Mouse (Mus musculus): ENCODE data around the gene Fbn1. TPM values are rescaled to one million over a fixed set of nuclear protein-coding genes. Genes with fewer than 3 reads are reported as not detected.
A peak's percentile ranks its signal among the peaks of the same experiment; 100 is the strongest.

The Fbn1 gene
- polyA plus RNA-seq, 1 experiment = 30.6 TPM

DNA sequence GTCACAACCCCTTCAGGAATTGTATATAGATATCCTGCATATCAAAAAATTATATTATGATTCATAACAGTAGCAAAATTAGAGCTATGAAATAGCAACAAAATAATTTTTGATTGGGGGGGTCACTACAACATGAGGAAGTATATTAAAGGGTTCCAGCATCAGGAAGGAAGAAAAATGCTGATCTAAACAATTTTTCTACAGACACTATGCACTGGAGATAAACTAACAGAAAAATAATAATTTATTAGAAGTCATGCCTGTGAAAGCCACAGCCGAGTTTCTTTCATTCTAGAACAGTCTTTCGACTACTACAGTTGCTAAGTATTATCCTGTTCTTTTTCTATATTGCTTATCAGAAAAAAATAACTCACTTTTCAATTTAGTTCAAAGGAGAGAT is 17.7 kb upstream of the Fbn1 start:
- WGBS = 83% methylated on average over 2 of the region's 2 CpGs
- TF ChIP-seq CTCF (IDR thresholded peaks at IDR 0.05; ENCODE audit: insufficient read depth, low read length) = no peak
- TF ChIP-seq POLR2A (IDR thresholded peaks at IDR 0.05; ENCODE audit: borderline replicate concordance, extremely low read depth, low read depth, low read length) = no peak

DNA sequence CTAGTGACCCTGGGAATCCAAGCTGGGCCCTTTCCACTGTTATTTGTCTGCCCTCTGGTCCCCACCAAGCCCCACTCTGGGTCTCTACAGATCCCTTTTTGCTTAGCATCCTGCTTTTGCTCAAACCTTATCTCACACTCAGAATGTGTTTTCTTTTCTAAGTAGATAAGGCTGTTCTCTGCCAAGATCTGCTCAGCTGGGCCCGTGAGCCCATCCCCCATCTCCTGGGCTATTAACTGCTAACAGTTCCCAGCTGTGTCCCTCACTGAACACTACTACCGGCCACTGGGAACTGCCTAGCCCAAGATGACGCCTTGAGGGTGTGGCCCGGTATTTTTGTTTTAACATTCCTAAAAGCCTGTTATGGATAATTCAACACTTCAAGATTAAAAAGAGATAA is 8.8 kb upstream of the Fbn1 start:
- no peak overlapping the region for H3K4me3 ChIP-seq (replicated peaks; ENCODE audit: extremely low read depth, low read depth, low read length)
- WGBS = 24% methylated on average over 4 of the region's 4 CpGs
- DNase-seq = no peak
- no peaks in the 10 kb centered on the region for H3K4me1 ChIP-seq (ENCODE audit: control insufficient read depth, insufficient read depth, low read length)
- TF ChIP-seq CTCF (IDR thresholded peaks at IDR 0.05; ENCODE audit: insufficient read depth, low read length) (no peak), POLR2A (IDR thresholded peaks at IDR 0.05; ENCODE audit: borderline replicate concordance, extremely low read depth, low read depth, low read length) (no peak)

More for the DNA sequence above, 17.7 kb upstream of the Fbn1 start:
- Histone ChIP-seq H3K4me1 (ENCODE audit: control insufficient read depth, insufficient read depth, low read length) (no peaks in the 10 kb centered on the region), H3K4me3 (replicated peaks; ENCODE audit: extremely low read depth, low read depth, low read length) (no peak overlapping the region)
- no peak for DNase-seq

DNA sequence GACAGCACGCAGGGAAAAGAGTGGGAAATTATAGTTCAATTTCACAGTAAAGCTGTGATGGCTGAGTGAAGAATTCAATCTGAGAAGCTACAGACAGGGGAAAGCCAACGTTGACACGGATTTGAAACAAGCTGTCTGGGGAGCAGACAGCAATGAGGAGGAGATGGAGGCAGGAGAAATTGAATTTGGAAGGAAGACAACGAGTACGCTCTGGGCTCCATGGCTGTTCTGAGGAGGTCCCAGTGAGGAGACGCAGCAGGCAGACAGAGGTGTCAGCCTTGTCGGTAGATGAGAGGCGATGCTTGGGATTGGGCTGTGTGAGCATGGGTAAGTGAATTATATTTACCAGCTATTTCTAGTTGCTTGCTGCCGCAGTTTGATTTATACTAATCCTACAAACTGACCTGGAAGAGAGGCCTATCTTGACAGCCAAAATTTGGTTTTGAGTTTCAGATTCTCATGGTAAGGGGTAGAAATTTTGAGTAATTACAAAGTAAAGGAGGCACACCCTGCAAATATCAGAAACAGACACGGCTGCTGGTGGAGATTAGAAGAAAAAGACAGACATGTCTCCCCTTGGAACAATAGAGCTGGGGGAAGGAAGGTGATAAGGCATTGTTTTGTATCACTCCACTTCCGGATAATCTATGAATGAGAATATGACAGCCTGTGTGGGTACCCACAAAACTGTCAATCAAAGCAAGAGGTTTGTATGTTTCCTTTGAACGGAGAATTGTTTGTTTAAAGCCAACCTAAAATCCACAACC is 7.7 kb upstream of the Fbn1 start:
- WGBS = 60% methylated on average over 12 of the region's 12 CpGs
- H3K4me1 ChIP-seq (ENCODE audit: control insufficient read depth, insufficient read depth, low read length) = no peaks in the 10 kb centered on the region
- H3K4me3 ChIP-seq (replicated peaks; ENCODE audit: extremely low read depth, low read depth, low read length) = no peak overlapping the region
- TF ChIP-seq POLR2A (IDR thresholded peaks at IDR 0.05; ENCODE audit: borderline replicate concordance, extremely low read depth, low read depth, low read length) = no peak
- no peak for TF ChIP-seq CTCF (IDR thresholded peaks at IDR 0.05; ENCODE audit: insufficient read depth, low read length)
- no peak for DNase-seq

DNA sequence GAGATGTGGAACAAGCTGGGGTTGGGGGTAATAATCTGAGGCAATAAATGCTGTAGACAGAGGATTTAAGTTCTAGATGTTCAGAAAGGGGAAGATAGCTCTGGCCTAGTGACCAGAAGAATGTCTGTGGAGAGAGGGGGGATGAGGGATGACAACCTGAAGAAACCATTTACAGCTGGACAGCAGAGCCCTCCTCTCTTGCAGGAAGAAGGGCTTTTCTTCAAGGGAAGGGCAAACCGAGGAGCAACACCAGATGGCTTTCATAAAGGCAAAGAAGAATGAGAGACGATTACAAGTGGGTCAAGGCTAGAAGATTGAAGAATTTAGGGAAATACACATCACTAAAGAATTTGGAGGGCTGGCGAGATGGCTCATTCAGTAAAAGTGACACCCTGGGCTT is 6.6 kb upstream of the Fbn1 start:
- no peak for TF ChIP-seq CTCF (IDR thresholded peaks at IDR 0.05; ENCODE audit: insufficient read depth, low read length)
- no peak for TF ChIP-seq POLR2A (IDR thresholded peaks at IDR 0.05; ENCODE audit: borderline replicate concordance, extremely low read depth, low read depth, low read length)
- no peaks in the 10 kb centered on the region for H3K4me1 ChIP-seq (ENCODE audit: control insufficient read depth, insufficient read depth, low read length)
- DNase-seq = no peak
- H3K4me3 ChIP-seq (replicated peaks; ENCODE audit: extremely low read depth, low read depth, low read length) = no peak overlapping the region
- WGBS = 67% methylated on average over 3 of the region's 3 CpGs

DNA sequence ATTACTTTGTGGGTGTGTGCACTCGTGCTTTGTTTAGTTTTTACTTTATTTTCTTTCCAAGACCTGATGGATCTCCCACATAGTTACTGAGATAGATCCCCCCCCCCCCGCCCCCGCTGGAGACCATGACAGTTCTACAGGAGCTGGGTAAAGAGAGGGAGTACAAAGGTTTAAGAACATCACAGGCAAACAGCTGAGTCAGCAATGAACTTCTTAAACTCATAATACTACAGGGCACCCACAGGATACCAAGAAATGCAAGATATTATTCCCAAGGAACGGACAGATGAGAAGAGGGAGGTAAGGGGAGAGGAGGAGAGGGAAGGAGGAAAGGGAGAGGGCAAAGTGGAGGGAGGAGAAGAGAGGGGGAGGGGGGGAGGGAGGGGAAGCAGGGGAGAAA is 4.8 kb upstream of the Fbn1 start:
- no peak overlapping the region for H3K4me3 ChIP-seq (replicated peaks; ENCODE audit: extremely low read depth, low read depth, low read length)
- no peaks in the 10 kb centered on the region for H3K4me1 ChIP-seq (ENCODE audit: control insufficient read depth, insufficient read depth, low read length)
- TF ChIP-seq POLR2A (IDR thresholded peaks at IDR 0.05; ENCODE audit: borderline replicate concordance, extremely low read depth, low read depth, low read length) (no peak), CTCF (IDR thresholded peaks at IDR 0.05; ENCODE audit: insufficient read depth, low read length) (no peak)
- 79% methylated on average over 4 of the region's 4 CpGs for WGBS
- no peak for DNase-seq

DNA sequence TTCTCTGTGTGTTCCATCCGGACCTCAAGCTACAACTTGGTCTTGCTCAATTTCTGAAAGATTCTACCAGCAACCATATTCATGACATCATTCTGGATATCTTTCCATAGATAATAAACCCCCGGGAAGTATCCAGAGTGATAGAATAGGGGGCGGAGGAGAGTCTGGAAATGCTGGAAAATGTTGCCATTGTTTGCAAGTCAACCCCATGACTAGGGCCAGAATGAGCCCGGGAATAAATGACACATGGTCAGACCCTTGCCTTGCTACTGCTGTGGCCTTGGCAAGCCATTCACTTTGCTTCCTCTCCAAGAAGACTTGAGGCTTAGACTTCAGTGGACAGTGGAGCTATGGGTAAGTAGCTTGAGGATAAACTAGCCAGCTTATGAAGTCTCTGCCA is 4.1 kb upstream of the Fbn1 start:
- WGBS = 61% methylated on average over 4 of the region's 4 CpGs
- DNase-seq = no peak
- Histone ChIP-seq H3K4me1 (ENCODE audit: control insufficient read depth, insufficient read depth, low read length) (no peaks in the 10 kb centered on the region), H3K4me3 (replicated peaks; ENCODE audit: extremely low read depth, low read depth, low read length) (no peak overlapping the region)
- TF ChIP-seq CTCF (IDR thresholded peaks at IDR 0.05; ENCODE audit: insufficient read depth, low read length) = no peak
- TF ChIP-seq POLR2A (IDR thresholded peaks at IDR 0.05; ENCODE audit: borderline replicate concordance, extremely low read depth, low read depth, low read length) = no peak

DNA sequence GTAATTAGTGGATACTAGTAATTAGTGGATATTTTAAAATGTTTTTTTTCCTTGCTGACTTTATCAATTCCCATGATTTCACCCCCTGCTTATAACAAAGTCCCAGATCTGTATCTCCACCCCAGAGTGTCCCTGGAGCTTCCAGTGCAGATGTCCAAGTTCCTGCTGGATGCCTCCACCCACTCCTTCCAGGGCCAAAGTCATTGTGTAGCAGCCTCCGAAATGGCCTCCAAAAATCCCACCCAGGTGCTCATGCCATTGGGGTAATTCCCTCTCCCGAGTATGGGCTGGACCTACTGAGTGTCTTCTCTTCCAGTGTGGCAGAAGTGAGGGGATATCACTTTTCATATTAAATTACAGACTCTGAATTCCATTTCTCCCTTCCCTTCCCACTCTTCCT is 3.0 kb upstream of the Fbn1 start:
- Histone ChIP-seq H3K4me1 (ENCODE audit: control insufficient read depth, insufficient read depth, low read length) (no peaks in the 10 kb centered on the region), H3K4me3 (replicated peaks; ENCODE audit: extremely low read depth, low read depth, low read length) (no peak overlapping the region)
- 58% methylated on average over 2 of the region's 2 CpGs for WGBS
- DNase-seq = no peak
- TF ChIP-seq CTCF (IDR thresholded peaks at IDR 0.05; ENCODE audit: insufficient read depth, low read length) = no peak
- no peak for TF ChIP-seq POLR2A (IDR thresholded peaks at IDR 0.05; ENCODE audit: borderline replicate concordance, extremely low read depth, low read depth, low read length)

DNA sequence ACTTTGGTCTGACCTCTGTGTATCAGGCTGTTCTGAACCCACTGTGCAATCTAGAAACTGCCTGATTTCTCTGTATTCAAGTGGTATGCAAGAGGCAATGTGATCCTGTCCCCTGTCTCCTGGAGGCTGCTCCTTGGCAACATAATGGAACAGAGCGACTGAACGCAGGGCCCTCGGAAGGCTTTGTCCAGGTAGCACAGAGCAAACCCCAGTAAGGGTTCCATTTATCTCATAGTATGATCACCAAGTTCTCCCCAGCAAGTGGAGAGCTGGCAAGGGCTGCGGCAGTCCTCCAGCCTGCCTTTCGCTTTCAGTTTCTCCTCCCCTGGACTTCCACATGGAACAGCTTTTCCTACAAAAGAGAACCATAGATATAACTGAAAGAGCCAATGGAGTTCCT is 588 bp upstream of the Fbn1 start:
- WGBS = 83% methylated on average over 5 of the region's 5 CpGs
- DNase-seq = no peak
- Histone ChIP-seq H3K4me3 (replicated peaks; ENCODE audit: extremely low read depth, low read depth, low read length) (no peak overlapping the region), H3K4me1 (ENCODE audit: control insufficient read depth, insufficient read depth, low read length) (no peaks in the 10 kb centered on the region)
- TF ChIP-seq POLR2A (IDR thresholded peaks at IDR 0.05; ENCODE audit: borderline replicate concordance, extremely low read depth, low read depth, low read length) (no peak), CTCF (IDR thresholded peaks at IDR 0.05; ENCODE audit: insufficient read depth, low read length) (no peak)

DNA sequence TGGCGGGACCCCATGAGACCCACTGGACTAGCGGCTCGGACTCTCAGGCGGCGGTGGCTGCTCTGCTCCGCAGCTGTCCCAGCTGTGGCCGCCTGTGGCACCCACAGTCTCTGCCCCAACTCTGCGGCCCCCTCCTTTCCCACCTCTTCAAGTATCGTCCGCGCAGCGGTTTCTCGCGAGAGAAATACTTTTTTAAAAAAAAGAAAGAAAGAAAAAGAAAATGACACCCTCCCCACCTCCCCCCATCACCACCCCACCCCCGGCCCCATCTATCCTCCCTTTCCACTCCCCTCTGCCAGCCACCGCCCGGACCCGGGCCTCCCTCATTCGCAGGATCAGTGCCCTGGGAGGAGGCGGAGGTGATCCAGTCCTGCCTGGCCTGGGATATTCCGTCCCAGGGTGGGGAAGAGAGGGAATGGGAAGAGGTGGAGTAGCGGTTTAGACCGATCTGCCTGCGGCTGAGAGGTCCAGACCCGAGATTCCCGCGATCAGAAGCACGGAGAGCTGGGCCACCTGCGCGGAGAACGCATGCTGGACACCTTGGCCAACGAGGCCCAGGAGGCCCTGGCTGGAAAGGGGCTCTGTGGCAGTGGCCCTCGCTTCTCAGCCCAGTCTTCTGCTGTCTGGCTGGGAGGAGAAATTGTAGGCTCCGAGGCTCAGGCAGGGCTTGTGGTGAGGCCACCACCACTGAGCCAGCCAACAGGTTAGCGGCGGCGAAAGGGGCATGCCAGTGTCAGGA is 1.3 kb downstream of the Fbn1 start:
- peak; percentile 41 for DNase-seq
- H3K4me1 ChIP-seq (ENCODE audit: control insufficient read depth, insufficient read depth, low read length) = no peaks in the 10 kb centered on the region
- 5% methylated on average over 37 of the region's 37 CpGs for WGBS
- TF ChIP-seq CTCF (IDR thresholded peaks at IDR 0.05; ENCODE audit: insufficient read depth, low read length) = no peak
- TF ChIP-seq POLR2A (IDR thresholded peaks at IDR 0.05; ENCODE audit: borderline replicate concordance, extremely low read depth, low read depth, low read length) = peak; percentile 34; the same call in 1 of the 2 replicates
- peak overlapping the region; percentile 66 for H3K4me3 ChIP-seq (replicated peaks; ENCODE audit: extremely low read depth, low read depth, low read length)

All from lung, adult 2 months (tissue).